Mouse (Mus musculus): ENCODE data around the gene Ttc12. TPM values are rescaled to one million over a fixed set of nuclear protein-coding genes. Genes with fewer than 3 reads are reported as not detected.

The Ttc12 gene
- polyA plus RNA-seq, 1 experiment from 2014 or later, result 2.7 TPM

DNA sequence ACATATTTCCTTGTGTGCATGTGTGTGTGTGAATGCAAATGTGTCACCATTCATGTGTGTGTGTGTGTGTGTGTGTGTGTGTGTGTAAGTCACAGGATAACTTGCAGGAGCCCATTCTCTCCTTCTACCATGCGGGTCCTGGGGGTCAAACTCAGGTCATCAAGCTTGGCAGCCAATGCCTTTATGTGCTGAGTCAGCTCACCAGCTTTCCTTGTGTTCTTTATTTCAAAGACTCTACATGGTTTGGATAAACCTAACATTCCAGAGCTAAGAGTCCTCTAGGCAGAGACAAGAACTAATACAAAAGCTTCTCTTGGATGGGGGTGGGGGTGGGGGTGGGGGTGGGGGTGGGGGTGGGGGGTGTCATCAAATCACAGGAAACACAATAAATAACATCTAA lies 60.4 kb downstream of the Ttc12 start:
- Histone ChIP-seq H3K4me1 (replicated peaks) (peaks cover 5% of the 10 kb centered on the region; the same call in 1 of the 2 replicates), H3K27ac (no peak overlapping the region), H3K27me3 (ENCODE audit: insufficient read depth, poor library complexity, severe bottlenecking) (no peaks in the 10 kb centered on the region), H3K36me3 (no peaks in the 10 kb centered on the region), H3K9me3 (no peaks in the 10 kb centered on the region), H3K4me3 (no peak overlapping the region)
- DNase-seq (ENCODE audit: low spot score), result no peak
- WGBS, result 47% methylated on average over 1 of the region's 1 CpGs

GRCm38 (mm10) chr9:49423866-49424265 lies 62.2 kb downstream of the Ttc12 start:
- no peak overlapping the region for H3K27ac ChIP-seq
- no peaks in the 10 kb centered on the region for H3K36me3 ChIP-seq
- DNase-seq (ENCODE audit: low spot score), result no peak
- H3K4me3 ChIP-seq, result no peak overlapping the region
- WGBS, result 95% methylated on average over 5 of the region's 5 CpGs
- H3K27me3 ChIP-seq (ENCODE audit: insufficient read depth, poor library complexity, severe bottlenecking), result no peaks in the 10 kb centered on the region
- H3K4me1 ChIP-seq (replicated peaks), result peaks cover 5% of the 10 kb centered on the region; the same call in 1 of the 2 replicates
- no peaks in the 10 kb centered on the region for H3K9me3 ChIP-seq

GRCm38 (mm10) chr9:49410621-49411020 lies 75.4 kb downstream of the Ttc12 start:
- 87% methylated on average over 5 of the region's 5 CpGs for WGBS
- Histone ChIP-seq H3K36me3 (no peaks in the 10 kb centered on the region), H3K27me3 (ENCODE audit: insufficient read depth, poor library complexity, severe bottlenecking) (0 out of 2 replicates have a peak, but pooled peaks cover 6% of the 10 kb centered on the region), H3K9me3 (no peaks in the 10 kb centered on the region), H3K4me3 (no peak overlapping the region), H3K4me1 (replicated peaks) (peaks cover 19% of the 10 kb centered on the region), H3K27ac (no peak overlapping the region)
- no peak for DNase-seq (ENCODE audit: low spot score)

- DNase-seq (ENCODE audit: low spot score), result no peak
- H3K27me3 ChIP-seq (ENCODE audit: insufficient read depth, poor library complexity, severe bottlenecking), result 0 out of 2 replicates have a peak, but pooled peaks cover 6% of the 10 kb centered on the region
- no peak overlapping the region for H3K27ac ChIP-seq
- peaks cover 19% of the 10 kb centered on the region for H3K4me1 ChIP-seq (replicated peaks)
- no peak overlapping the region for H3K4me3 ChIP-seq
- H3K9me3 ChIP-seq, result no peaks in the 10 kb centered on the region
- H3K36me3 ChIP-seq, result no peaks in the 10 kb centered on the region
- 87% methylated on average over 5 of the region's 5 CpGs for WGBS
Observed at GRCm38 (mm10) chr9:49407028-49407427, 79.0 kb downstream of the Ttc12 start.

DNA sequence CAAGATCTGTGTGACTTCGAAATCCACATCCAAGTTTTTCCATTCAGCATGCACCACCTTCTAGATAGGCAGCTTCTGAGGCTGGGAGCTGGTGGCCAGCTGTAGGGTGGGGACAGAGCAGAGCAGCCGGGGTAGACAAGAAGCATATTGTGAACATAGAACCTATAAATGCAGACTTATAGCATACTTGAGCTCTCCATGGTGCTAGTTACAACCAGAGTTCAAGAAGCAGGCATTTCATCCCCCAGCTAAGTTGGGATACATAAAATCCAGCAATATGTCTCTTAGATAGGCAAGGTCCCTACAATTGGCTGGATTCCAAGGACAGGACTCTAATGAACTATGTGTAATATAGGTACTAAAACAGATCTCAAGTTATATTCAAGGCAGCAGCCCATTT lies 82.3 kb downstream of the Ttc12 start:
- no peaks in the 10 kb centered on the region for H3K36me3 ChIP-seq
- no peaks in the 10 kb centered on the region for H3K27me3 ChIP-seq (ENCODE audit: insufficient read depth, poor library complexity, severe bottlenecking)
- WGBS, result 75% methylated on average over 2 of the region's 2 CpGs
- no peak overlapping the region for H3K4me3 ChIP-seq
- H3K4me1 ChIP-seq (replicated peaks), result peaks cover 2% of the 10 kb centered on the region; the same call in 1 of the 2 replicates
- H3K27ac ChIP-seq, result no peak overlapping the region
- DNase-seq (ENCODE audit: low spot score), result no peak
- no peaks in the 10 kb centered on the region for H3K9me3 ChIP-seq

DNA sequence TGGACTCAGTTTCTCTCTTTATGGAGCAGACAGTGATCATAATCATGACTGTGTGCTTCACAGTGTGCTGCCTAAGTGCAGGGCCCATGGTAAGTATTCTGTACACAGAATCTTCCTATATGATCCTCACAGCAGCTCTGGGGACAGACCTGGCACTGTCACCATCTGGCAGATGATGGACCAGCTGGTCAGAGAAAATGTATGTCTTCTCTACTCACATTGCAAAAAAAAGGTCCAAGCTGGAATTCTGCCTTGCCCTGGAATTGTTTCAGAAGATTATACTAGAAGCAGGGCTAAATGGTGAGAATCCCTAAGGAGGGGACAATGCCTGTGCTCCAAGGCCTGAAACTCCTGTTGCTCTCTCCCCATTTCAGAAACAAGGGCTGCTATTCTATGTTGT lies 90.0 kb downstream of the Ttc12 start:
- no peaks in the 10 kb centered on the region for H3K36me3 ChIP-seq
- H3K27ac ChIP-seq, result no peak overlapping the region
- no peaks in the 10 kb centered on the region for H3K27me3 ChIP-seq (ENCODE audit: insufficient read depth, poor library complexity, severe bottlenecking)
- H3K4me1 ChIP-seq (replicated peaks), result no peaks in the 10 kb centered on the region
- no peak for DNase-seq (ENCODE audit: low spot score)
- no peaks in the 10 kb centered on the region for H3K9me3 ChIP-seq
- H3K4me3 ChIP-seq, result no peak overlapping the region

GRCm38 (mm10) chr9:49392242-49392641 lies 93.8 kb downstream of the Ttc12 start:
- WGBS, result 66% methylated on average over 2 of the region's 2 CpGs
- Histone ChIP-seq H3K9me3 (no peaks in the 10 kb centered on the region), H3K27ac (no peak overlapping the region), H3K36me3 (no peaks in the 10 kb centered on the region), H3K4me1 (replicated peaks) (no peaks in the 10 kb centered on the region), H3K4me3 (no peak overlapping the region), H3K27me3 (ENCODE audit: insufficient read depth, poor library complexity, severe bottlenecking) (0 out of 2 replicates have a peak, but pooled peaks cover 2% of the 10 kb centered on the region)
- DNase-seq (ENCODE audit: low spot score), result no peak

Other genes starting within 250 kb of the Ttc12 start
- gene Gm4894, start 235.7 kb downstream of the Ttc12 start, polyA plus RNA-seq (2016; fragmentation: Nextera tagmentation; extraction: Ambion mirVana), result not detected in 2 replicates
- 1.2 and 1.3 TPM in 2 replicates for gene Drd2, start 145.6 kb downstream of the Ttc12 start, polyA plus RNA-seq (2016; fragmentation: Nextera tagmentation; extraction: Ambion mirVana)
- not detected in 2 replicates for gene Ankk1, start 59.2 kb downstream of the Ttc12 start, polyA plus RNA-seq (2016; fragmentation: Nextera tagmentation; extraction: Ambion mirVana)